Mouse (Mus musculus): ENCODE results near the gene Mical3.
"Not testable (repeated sequence)": the region's sequence is repeated elsewhere in the genome, so short reads cannot be mapped to it uniquely, and the experiment has no call there.

Mical3 gene

DNA sequence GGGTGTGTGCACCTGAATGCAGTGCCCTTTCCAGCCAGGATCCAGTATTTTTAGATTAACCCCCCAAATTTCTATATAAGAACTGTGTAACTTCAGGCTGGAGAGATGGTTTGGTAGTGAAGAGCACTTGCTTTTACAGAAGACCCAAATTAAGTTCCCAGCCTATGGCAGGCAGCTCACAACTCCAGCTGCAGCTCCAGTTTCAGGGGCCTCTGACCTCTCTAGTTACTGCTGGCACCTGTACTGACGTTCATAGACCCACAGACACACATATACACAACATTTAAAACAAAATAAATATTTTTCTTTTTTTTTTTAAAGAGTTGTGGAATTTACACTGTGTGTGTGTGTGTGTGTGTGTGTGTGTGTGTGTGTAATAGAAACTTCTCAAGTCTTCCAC lies 201.4 kb downstream of the Mical3 start:
- no peak for DNase-seq (ENCODE audit: low spot score)

GRCm38 (mm10) chr6:120927765-120928164 lies 203.0 kb downstream of the Mical3 start:
- DNase-seq (ENCODE audit: low spot score), result no peak

DNA sequence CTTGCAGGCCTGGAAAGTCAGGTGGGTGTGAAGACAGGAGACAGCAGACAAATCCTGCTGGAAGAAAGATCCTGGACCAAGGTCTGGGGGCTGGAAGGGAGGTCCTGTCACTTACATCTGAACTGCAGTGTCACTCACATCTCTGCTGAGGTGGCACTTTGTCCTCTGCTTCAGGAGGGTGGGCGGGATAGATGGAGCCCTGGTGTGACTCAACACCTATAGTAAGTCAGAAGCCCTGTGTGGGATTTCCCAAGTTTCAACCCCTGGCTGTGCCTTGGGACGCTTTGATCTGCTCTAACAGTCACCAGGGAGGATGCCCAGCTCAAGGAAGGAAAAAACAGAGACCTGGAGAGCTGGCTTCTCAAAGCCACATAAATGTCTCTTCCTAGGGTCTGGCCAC lies 203.9 kb downstream of the Mical3 start:
- no peak for DNase-seq (ENCODE audit: low spot score)

GRCm38 (mm10) chr6:120924791-120925321 lies 205.9 kb downstream of the Mical3 start:
- not testable (repeated sequence) for DNase-seq (ENCODE audit: low spot score)

- DNase-seq (ENCODE audit: low spot score), result no peak
Measured at GRCm38 (mm10) chr6:120917975-120918374, 212.8 kb downstream of the Mical3 start.

- DNase-seq (ENCODE audit: low spot score), result not testable (repeated sequence)
Measured at GRCm38 (mm10) chr6:120916972-120917881, 213.6 kb downstream of the Mical3 start.

DNA sequence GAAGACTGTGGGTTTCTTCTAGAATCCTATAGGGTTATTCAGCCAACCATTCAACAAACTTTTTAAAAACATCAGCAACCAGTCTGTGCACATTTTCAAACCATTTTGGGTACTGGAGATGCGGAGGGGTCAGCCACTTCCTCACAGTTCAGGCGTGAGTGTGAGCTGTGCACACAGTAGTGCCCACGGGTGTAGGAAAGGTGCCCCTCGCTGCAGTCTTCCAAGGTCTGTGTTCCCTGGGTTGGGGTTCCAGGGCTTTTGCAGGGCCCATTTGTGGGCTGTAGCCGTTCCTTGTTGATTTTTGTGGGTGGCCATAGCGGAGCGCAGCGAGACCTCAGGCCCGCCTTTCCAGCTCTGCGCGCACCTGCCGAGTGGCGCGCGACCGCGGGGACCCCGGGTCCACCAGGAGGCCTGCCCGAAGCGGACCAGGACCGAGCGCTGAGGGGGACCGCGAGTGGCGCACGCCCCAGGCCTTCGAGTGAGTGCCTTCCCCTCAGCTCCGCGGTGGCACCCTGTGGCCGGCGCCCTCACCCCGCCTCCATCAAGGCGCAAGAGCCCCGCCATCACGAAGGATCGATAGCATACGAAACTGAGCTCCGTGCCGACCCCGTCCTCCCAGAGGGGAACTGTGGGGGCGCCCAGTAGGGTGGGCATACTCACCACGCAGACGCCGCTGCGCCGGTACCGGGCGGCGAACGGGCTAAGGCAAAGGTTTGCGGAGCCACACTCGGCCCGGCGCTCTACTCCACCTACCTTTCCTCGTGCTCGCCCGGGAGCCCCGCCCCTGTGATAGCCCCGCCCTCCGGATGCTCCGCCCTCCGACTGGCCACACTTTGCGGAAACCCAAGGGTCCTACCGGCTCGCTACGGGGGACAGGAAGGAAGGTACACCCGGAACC lies 214.5 kb downstream of the Mical3 start, which contains the start of gene Bid:
Gene Bid (minus strand): TSS at position 780 of the 898 bp plus-strand sequence.
- peak; percentile 61 for DNase-seq (ENCODE audit: low spot score)

DNA sequence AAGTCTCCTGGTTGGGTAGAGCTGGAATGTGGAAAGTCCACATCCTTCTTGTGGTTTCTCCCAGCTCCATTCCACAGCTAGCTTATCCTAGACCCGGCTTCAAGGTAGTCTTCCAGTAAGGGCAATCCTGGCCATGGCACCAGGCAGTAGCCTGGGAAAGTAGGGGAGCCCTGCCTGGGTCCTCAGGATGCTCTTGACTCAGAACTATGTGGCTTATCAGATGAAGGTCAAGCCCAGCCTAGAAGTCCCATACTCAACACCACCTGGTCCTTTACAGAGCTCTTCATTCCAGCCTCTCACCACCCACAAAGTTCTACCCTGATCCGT lies 215.2 kb downstream of the Mical3 start:
- no peak for DNase-seq (ENCODE audit: low spot score)

DNA sequence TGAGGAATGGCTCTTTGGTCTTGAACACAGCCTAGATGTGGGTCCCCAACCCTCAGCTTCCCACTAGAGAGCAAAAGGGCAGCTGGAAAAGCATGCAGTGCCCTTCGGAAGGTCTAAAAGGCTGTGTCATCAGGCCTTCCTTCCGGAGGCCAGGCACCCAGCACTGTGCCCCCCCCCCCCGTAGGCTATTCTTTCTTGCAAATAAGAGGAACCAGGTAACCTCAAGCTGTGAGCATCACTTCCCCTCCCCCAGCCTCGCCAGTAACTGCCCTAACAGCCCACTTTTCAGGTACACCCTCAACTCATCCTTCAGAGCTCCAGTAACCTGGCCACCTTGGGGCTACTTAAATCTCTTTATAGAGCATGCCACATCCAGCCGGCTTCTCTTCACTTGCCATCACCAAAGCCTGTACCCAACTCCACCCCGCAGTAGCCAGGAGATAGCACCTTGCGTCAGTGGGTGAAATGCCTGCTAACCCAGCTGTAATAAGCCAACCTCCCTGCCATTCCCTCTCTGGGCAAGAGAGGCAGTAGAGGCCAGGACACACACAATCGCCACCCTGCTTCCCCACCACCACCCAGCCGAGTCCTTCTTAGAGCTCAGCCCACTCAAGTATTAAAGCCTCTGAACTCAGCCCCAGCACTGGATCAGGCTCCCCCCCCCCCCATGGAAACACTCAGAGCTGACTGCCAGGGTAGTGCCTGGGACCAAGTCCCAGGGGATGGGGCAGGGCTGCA lies 215.7 kb downstream of the Mical3 start:
- no peak for DNase-seq (ENCODE audit: low spot score)

DNA sequence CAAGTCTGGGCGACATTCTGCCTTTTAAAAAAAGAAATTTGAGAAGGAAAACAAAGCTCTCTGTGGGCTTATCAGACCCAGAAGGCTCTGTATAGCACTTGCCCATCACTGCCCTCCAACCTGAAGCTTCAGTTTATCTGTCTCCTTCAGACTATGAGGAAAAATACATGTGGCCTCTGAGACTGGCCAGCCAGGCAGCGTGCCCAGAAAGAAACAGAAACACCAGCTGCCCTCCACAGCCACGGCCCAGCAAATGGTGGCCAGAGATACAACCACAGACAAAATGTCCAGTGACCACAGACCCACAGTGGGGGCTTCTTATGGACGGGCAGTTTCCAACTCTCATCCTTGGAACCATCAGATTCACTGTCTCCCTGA lies 216.3 kb downstream of the Mical3 start:
- no peak for DNase-seq (ENCODE audit: low spot score)

DNA sequence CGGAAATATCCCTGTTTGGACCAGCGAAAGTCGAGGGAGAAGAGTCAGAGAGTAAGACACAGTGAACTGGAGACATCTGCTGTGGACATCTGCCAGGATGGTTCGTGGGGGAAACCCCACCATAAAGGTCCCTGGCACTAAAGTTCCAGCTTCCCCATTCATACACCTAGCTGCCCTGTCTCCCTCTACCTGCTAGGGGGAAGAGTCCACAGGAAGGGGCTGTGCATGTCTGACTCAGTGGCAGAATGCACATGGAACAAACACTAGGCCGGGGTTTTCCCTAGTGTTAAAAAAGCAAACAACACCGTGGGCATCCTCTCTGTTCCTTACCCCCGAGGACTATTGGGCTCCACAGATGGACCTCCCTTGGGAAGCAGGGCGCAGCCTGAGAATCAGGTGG lies 217.0 kb downstream of the Mical3 start:
- DNase-seq (ENCODE audit: low spot score), result no peak

DNA sequence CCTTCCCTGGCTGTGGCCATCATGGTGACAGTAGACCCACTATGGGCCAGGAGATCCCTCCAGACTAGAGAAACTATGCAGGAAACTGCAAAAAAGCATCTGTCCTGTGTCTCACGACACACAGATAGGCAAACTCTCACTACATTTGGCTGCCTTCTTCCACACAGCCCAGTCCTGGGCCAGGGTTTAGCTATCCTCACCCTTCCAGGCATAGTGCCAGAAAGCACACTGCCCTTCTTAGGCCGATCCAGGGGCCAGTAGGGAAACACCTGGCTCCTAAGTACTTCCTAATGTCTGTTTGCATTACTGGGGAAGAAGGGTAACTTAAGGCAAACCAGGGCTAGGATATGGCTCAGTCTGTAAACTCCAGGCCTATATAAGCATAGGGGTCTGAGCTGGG lies 217.9 kb downstream of the Mical3 start:
- no peak for DNase-seq (ENCODE audit: low spot score)

- DNase-seq (ENCODE audit: low spot score), result no peak
Measured at GRCm38 (mm10) chr6:120911213-120912007, 219.4 kb downstream of the Mical3 start.

DNA sequence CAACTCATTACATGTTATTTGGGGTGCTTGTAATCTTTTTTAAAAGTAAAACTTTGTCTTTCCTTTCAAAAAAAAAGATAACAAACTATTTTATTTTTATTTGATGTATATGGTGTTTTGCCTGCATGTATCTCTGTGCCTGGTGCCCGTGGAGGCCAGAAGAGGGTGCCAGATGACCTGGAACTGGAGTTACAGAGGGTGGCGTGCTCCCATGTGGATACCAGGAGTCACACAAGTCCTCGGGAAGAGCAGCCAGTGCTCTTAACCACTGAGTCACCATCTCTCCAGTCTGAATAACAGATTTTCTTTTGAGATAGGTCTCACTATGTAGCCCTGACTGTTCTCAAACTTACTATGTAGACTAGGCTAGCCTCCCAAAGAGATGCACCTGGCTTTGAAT lies 221.3 kb downstream of the Mical3 start:
- no peak for DNase-seq (ENCODE audit: low spot score)

GRCm38 (mm10) chr6:120907876-120908597 lies 222.8 kb downstream of the Mical3 start:
- not testable (repeated sequence) for DNase-seq (ENCODE audit: low spot score)

GRCm38 (mm10) chr6:120906521-120906920 lies 224.3 kb downstream of the Mical3 start:
- DNase-seq (ENCODE audit: low spot score), result no peak

GRCm38 (mm10) chr6:120905111-120905510 lies 225.7 kb downstream of the Mical3 start:
- DNase-seq (ENCODE audit: low spot score), result no peak

DNA sequence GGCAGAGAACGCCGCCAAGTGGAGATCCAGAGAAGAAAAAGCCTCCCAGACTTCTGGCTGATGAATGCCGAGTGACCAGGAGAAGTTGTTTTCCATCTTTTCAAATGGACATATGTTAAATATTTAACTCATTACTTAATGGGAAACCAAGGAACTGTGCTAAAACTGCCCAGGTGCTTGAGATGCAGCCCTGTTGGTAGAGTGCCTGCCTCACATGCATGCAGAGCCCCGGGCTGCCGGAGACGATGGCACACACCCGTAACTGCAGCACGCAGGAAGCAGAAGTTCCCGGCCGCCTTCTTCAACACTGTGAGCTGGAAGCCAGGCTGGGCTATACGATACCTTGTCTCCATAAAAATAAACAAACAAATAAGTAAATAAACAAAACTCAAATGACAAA lies 226.8 kb downstream of the Mical3 start:
- no peak for DNase-seq (ENCODE audit: low spot score)

GRCm38 (mm10) chr6:120903450-120903912 lies 227.3 kb downstream of the Mical3 start:
- no peak for DNase-seq (ENCODE audit: low spot score)
